Mouse (Mus musculus) lung, postnatal 4 days (tissue): Measurements from ENCODE around the gene Fanci.

Experiments
- DNase-seq, 2 experiments: peaks; one replicate each; pipeline ENCODE4 v3.0.0; 2021

Gene Fanci

DNA sequence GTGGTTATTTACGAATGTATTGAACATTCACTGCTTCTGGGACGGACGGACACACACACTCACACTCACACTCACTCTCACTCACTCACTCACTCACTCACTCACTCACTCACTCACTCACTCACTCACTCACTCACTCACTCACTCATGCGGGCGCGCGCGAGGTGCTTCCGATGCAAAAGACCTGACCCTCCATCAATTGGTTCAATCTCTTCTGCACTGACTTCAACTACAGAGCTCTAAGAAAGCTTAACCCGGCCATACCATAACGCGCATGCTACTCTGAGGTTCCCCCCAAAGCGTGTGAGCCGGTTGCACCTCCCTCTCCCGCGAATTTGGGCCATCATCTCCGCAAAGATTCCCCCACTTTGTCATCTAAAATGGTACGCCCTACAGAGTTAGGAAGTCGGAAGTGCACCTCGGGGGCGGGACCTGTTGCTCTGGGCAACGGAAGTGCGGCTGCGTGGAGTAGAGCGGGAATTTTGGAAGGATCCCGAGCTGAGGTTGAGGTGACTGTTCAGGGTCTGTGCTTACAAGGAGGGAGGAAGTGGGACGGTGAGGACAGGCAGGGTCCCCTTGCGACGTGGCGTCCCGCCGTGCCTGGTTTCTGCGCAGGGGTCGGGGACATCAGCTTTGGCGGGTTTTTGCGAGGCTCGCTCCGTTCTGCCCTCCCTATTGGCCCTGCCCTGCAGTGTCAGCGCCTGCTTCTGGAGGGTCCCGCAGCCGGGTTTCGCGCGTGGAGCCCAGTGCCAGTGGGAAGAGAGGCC is at the start of gene Fanci:
Gene Fanci, plus strand, starts transcription at position 47 of the 767 bp plus-strand sequence.
- peak; percentile 94 to 95 for DNase-seq

DNA sequence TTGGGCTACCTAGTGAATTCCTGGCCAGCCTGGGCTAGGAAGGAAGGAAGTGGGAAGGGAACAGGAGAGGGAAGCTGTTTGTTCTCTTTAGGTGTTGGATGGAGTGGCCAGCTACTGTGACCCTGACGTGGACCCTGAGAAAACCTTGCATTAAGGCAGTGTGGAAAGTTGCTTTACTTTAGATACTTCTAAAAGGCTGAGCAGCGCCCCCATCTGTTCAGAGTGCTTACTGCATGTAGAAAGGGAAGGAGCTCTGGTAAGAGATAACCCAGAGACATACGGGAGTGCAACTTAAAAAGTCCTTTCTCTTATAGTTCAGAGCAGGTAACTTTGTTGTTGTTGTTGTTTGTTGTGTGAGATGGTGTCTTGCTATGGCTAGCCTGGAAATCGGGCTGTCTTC is 45.8 kb upstream of the Fanci start:
- peak in 1 of 2 experiments; percentile 77 for DNase-seq

DNA sequence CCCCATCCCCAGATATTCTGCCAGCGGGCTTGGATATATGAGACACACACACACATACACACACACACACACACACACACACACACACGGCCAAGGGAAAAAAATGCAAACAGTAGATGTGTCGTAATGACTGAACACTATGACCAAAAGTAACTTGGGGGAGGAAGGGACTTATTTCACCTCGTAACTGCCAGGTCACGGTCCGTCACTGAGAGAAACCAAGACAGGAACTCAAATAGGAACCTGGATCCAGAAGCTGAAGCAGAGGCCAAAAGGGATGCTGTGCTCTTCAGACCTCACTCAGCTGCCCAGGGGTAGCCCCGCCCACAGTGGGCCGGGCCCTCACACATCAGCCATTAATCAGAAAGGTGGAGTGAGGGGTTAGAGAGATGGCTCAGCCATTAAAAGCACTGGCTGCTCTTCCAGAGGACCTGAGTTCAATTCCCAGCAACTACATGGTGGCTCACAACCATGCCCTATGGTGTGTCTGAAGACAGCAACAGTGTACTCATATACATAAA is 45.1 kb upstream of the Fanci start:
- no peak for DNase-seq

DNA sequence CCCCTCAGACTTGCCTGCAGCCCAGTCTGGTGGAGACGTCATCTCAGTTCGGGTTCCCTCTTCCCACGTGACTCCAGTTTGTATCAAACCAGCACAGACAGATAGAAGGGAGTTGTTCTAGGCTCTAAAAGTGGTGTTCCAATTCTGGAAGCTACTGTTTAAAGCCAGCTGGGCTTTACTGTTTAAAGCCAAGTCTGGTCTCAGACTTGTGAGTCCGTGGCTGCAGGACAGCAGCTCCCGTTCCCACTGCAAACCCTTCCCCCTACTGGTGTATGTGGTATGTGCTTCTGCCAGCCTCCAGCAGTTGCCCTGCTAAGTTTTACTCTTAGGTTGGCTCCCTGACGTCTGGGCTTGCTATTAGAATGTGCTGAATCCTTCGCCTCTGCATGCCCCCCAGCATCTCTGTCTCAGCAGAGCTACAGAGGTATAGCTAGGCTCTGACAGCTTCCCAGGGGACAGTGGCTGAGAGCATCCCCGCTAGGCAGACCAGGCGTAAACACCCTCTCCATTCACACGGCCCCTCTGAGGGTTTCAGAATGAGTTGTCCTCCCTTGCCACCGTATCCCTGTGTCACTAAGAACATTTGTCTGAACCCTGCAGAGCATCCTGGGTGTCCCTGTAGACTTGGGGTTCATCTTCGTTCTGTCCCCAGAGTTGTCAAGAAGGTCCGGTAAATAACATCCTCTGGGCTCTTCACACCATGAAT is 44.5 kb upstream of the Fanci start:
- no peak for DNase-seq

DNA sequence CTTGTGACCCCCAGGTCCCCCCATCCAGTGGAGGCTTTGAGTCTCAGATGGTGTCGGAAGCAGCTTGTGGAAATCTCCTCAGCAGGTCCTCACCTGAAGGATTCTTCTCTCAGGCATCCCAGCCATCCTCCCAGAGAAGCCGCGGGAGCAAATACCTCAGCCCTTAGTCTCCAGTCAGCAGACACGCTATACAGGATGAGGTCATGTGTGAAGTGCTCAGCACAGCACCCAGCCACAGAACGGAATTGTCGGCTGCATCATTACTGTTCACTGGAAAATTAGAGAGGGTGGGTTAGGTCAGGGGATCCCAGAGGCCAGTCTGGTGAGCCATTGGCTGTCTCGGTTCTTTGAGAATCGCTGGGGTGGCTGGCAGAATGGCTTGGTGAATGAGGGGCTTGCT is 42.9 kb upstream of the Fanci start:
- DNase-seq, result no peak

DNA sequence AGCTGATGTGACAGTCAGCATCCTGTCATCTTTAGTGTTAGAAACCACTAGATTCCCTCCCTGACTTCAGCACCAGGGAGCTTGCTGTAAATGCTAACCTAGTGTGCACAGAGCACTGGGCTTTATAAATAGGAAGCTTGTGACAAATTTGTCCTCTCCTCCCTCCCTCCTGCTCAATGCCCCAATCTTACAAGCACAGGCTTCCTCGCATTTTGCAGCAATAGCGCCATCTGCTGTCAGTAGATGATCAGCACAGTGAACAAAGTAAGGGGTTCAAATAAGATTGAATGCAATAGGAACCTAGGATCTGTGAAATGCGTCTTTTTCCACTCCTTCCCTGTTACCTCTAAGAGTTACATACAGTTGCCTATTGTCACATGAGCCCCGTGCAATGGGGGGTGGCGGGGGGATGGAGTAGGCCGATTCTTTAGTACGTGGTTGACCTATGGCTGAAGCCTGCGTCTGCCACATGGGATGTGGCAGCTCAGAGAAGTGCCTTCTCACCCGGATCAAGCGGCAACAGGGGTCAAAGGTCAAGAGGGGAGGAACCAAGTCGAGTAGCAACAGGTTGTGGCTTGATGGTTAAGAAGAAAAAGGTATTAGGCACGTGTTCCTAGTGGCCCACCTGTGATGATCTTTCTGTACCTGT is 41.9 kb upstream of the Fanci start:
- DNase-seq, result peak; percentile 32 to 79

DNA sequence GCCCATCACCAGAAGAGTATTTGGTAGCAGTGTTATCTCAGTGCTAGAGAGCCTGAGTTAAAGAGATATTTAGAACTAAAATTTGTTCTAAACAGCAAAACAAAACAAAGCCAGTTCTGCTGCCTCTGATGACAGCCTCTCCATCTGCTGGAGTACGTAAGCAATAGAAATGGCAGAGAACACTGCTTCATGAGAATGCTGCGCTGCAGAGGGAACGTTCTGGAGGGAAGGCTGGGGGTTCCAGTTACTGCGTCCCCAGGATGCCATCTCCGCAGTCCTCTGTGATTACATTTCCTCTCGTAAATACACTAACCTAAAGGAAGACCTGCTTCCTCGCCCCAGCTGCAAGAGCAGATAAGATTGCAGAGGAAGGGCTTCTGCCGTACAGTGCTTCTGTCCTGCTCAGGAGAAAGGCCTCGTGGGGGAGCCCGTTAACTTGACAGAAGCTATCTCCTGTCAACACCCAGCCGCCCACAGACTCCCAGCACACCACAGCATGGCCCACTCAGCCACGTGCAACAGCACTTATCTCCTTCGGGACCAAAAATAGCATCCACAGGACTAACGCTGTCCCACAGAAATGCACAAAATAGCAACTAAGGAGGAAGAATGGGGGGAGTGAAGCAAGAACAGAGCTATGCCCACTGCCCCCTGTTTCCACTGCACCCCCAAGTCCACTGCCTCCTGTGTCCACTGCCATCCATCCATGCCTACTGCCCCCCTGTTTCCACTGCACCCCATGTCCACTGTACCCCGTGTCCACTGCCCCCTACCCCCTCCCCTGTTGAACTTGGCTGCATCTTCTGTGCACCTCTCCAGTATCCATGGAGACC is 33.2 kb upstream of the Fanci start:
- peak; percentile 38 to 70 for DNase-seq

DNA sequence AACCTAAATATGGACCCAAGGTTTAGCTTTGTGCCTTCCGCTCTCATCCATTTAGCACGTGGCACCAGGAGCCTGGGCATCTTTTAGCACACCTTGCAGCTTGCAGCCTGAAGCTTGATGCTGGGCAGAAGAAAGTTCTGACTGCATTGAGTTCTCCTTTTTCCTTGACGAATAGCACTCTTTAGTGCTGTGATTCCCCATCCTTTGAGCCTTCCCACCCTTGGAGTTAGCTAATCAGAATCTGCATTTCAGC is 32.6 kb upstream of the Fanci start:
- no peak for DNase-seq

DNA sequence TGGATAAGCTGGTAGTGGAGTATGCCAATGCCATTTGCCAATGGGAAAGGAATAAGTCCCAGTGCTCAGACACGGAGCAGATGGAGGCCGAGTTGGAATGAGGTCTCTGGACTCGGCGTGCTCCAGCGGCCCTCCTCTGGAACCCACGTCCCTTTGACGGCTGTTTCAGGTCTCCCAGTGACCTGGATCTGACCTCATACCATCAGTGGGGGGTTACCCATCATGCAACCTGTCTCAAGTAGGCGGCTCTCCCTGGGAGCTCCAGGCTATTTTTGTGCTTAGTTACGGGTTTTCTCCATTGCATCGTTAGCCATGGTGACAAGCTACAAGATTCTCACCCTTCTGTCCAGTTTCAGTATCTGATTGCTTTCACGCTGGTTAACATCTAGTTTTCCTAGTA is 31.7 kb upstream of the Fanci start:
- DNase-seq, result no peak

DNA sequence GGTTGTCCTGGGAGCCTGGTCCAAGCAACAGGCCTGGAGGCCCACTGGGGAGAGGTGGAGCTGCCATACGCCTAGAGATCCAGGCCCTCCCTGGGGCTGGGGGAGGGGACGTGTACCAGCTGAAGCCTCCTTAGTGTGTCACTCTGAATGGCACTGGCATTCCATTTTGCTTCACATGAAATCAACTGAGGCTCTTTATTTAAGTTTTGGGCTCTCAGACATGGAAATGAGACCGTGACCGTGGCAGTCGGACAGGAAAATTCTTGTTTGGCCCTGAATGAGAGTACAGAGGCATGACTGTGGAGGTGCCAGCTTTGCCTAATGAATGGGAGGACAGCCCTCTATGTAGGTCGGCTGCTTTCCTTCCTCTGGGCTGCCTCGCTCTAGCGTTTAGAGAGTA is 29.5 kb upstream of the Fanci start:
- DNase-seq, result no peak

DNA sequence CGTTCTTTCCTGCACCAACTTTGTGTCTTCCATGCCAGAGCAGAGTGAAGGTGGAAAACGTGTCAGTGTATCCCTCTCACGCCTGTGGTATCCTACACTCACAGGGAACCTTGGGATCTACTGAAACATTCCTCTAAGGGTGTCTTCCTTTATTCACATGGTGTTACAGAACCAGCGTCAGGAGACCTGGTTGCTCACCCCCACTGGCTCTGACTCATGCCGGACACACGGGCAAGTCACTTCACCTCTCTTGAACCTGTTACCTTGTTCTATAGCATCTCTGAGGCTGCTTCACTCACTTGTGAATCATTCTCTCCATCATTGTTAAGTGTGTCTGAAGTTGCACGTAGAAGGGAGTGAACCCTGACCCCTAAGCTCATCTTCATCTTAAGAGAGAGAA is 28.9 kb upstream of the Fanci start:
- DNase-seq, result no peak

DNA sequence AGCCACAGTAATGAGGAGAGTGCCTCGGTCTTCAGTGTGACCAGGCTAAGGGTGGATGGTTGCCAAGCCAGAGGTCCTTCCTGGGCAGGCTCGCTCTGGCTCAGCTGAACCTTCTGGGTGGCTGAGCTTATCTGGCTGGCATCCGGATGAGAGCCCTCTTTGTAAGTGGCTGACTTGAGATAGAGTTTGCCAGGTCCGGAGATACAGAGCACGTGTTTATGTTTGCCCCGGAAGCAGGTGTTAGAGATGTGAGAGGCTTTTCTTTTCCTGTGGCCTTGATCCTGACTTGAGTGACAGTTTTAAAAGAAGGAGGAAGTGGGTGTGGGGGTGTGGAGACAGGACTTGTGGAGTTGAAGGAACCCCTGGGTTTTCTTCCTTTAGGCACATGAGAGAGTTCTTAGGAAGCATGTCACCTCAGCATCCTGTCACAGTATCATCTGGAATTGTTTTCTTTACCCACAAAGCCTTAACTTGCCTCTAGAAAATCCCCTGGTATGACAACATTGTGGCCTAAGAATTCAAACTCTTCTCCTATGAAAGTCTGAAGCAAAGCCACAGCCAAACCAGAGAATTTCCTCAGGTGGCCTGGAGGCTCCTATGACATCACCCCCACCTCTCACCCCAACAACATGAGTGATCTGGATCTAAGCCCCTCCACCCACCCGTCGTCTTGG is 28.2 kb upstream of the Fanci start:
- DNase-seq, result peak; percentile 82 to 91

DNA sequence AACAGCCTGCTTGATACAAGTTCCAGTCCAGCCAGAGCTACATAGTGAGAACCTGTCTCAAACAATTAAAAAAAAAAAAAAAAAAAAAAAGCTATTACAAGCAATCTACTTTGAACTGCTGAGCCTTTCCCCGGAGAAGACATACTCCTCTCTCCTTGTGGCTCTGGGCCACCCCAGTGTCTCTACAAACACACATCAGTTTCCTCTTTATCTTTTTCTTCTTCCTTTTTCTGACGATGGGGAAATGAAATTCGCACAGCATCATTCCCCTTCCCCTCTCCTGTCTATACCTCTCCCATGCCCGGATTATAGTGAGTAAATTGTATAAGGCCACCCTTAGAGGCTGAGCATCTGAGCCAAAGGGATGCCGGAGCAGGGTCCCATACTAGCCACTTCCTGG is 23.1 kb upstream of the Fanci start:
- no peak for DNase-seq

DNA sequence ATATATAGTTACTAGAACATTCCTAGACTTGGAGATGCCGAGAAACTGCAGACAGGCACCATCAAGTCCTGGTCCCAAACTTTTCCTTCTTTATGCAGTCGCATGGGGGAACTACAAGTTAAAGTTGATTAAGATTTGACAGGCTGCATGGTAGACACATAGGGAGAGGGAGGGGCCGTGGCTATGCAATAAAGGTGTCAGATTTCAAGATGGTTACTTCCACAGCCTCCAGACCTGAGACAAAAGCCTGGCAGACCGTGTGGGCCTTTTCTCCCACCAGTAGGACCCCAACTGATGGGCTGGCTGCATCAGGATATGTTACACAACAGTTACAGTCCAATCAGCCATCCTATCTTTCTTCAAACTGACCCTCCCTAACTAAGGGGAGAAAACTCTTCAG is 22.3 kb upstream of the Fanci start:
- no peak for DNase-seq

DNA sequence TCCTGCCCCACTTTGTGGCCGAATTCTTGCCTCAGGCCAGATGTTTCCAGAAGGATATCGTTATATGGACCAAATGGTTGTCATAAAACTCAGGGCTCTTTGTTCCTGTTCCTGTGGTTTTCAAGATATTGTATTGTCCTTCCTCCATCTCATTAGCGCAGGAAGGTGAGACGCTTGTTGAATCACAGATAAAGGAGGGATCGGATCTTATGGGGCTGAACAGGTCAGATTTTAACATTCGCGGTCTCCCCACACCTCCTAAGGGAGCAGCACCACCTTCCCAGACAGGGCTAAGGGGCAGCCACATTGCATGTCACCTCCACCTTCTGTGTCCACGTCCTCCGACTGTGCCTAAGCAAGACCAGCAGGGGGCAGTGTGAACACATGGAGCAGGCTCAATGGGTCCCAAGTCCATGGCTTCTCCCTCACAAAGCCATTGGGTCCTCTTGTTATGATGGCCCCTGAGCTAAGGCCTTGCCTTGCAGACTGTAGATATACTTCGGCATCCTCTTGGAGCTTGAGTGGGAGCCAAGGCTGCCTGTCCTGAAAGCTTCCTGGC is 20.3 kb upstream of the Fanci start:
- peak; percentile 74 to 85 for DNase-seq

DNA sequence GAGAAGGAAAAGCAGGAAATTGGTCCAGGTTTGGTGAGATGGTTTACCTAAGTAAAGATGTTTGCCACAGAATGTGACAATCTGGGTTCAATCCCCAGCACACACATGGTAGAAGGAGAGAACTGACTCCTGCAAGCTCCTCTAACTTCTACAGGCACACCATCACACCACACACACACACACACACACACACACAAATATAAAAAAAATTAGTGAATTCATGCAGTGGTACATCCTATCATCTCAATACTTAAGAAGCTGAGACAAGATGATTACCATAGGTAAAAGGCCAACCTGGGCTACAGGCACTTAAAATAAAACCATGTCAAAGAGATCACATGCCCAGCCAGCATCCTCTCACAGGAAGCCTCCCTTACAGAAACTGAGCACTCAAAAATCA is 17.7 kb upstream of the Fanci start:
- DNase-seq, result no peak

DNA sequence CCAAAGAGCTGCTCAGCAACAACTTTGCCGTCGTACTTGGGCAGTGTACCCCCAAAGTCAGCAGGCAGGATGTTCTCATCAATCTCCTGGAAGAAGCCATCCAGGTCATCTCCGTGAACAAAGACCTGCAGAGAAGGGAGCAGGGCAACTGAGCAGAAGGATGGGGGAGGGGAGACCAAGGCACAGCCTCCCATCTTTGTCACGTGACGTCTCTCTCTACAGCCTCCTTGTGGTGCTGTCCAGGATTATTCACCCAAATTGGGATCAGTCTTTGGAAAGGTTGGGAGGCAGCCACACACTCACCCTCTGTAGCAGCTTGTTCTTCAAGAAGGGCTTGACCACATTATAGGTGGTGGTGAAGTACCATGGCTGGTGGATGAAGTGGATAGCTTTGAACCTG is 16.1 kb upstream of the Fanci start:
- DNase-seq, result no peak

DNA sequence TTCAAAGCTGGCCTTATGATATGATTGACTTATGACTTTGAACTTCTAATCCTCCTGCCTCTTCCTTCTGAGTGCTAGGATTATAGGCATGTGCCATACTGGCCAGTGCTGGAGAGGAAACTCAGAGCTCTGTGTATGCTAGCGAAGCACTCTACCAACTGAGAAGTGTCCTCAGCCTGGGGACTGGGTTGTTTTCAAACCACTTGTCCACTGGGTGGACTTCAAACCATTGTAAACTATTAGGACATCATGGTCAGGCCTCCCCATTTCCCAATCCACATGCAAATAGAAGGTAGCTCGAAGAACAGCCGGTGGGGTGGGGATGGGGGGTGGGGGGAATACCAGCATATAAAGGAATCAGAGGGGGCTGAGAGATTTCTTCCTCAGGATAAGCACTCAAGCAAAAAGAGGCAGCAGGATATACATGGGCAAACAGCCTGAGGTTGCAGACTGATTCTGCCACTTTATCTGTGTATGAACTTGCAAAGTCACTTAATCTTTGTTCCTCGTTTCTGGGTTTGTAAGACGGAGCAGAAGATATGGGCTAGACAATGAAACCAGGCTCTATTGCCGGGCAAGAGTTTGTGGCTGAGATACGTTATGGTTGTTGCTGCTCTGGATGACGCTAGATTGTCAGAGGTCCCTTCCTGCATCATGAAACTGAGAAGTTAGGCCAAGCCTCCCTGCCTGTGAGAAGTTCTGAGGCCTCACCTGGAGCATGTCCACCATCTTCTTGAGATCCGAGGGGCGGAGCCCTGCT is 15.0 kb upstream of the Fanci start:
- peak; percentile 35 to 37 for DNase-seq

DNA sequence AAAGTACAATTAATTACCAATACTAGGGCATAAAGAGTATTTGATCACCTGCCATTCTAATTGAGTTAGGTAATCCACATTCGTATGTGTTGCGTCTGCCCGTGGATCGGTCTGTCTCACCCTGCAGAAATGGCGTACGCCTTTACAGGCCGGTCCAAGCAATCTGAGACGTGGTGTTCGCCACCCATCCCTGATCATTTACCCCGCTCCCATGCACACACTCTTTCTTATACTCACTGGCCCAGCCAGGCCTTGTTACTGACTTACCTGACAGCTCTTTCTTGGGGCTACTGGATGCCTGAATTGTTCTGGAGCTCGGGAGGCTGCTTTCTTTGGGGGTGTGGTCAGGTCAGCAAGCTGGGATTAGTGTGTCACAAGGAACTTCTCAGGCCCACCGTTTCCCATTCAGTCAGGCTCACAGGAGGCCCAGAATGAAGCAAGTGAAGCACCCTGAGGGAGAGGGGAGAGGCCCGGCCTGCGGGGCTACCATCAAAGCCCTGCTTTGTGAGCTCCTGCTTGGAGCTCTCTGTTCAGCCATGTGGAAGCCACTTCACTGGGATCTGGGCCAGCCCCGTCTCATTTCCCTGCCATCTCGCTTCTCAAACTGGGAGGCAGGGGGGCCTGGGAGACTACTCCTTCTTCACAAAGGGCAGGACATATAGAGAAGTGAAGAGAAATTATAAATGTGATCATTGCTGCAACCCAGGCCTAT is 5.2 kb upstream of the Fanci start, which contains the start of gene Rlbp1:
Gene Rlbp1, minus strand, starts transcription at position 627 of the 712 bp plus-strand sequence.
- no peak for DNase-seq

DNA sequence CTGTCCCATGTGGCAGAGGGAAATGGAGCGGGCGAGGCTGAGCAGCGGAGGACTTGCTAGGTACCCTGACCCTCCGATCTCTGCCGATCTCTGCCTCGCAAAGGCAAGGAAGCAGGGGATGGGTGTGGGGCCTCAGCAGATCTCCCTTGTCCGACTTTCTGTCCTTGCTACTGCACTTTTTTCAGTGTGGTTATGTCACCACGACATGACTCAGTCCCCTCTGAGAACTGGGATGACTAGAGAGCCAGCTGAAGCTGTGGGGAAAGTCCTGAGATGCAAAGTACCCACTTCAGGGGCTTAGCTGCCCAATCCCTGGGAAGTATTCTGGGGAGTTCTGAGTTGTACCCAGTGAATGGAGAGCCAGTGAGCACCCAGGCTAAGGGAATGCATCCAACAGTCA is 4.6 kb upstream of the Fanci start:
- DNase-seq, result no peak

DNA sequence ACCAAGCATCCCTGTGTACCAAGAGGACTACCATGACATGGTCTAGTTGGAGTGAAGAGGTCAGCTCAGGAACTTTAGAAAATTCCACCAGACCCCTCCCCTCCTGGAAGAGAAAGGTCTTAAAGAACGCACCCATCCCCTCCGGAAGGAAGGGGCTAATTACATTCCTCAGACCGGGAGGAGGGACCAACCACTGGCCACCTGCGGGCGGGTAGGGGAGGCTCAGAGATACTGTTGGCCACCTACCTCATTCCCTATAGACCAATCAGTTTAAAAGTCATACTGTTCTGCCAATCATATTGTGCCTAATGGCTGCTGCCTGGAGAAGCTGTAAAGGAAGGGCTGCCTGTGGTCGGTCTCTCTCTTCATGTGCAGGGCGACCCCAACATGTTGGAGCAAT is 3.7 kb upstream of the Fanci start:
- no peak for DNase-seq
